Mouse (Mus musculus): ENCODE data around the gene Rbms3.
A peak's percentile ranks its signal among the peaks of the same experiment; 100 is the strongest.

GRCm38 (mm10) chr9:117309809-117310208, 319.9 kb downstream of the Rbms3 start:
- no peak for TF ChIP-seq POLR2A (IDR thresholded peaks at IDR 0.05; ENCODE audit: insufficient read depth, low read depth, low read length)
- no peak for TF ChIP-seq EP300 (IDR thresholded peaks at IDR 0.05; ENCODE audit: insufficient read depth, low read depth, low read length)
- peak; percentile 39 for TF ChIP-seq CTCF (IDR thresholded peaks at IDR 0.05)
